Mouse (Mus musculus) cerebellum, adult 9-10 months (tissue): ENCODE results near the gene Efr3b.
A peak's percentile ranks its signal among the peaks of the same experiment; 100 is the strongest.

ENCODE experiments used
- DNase-seq: peaks from one replicate; pipeline ENCODE4 v3.0.0; 2022

The Efr3b gene

DNA sequence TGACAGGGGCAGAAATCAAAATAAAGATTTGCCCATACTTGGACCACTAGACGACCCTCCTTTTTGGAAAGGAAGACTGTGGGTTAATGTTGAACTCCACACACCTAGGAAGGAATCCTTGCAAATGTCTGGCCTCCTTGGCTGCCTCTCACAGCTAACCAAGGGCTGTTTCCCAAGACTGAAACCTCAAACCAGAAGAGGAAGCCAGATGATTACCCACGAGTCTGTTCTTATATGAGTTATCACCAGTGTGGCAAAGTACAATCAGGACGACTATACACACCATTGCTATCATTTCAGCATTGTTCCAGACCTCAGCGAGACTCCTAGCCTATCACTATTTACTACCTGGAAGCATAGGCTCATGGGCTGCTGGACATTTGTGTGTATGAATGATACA lies 9.7 kb downstream of the Efr3b start:
- no peak for DNase-seq

GRCm38 (mm10) chr12:4028516-4028915 lies 10.2 kb downstream of the Efr3b start:
- no peak for DNase-seq

DNA sequence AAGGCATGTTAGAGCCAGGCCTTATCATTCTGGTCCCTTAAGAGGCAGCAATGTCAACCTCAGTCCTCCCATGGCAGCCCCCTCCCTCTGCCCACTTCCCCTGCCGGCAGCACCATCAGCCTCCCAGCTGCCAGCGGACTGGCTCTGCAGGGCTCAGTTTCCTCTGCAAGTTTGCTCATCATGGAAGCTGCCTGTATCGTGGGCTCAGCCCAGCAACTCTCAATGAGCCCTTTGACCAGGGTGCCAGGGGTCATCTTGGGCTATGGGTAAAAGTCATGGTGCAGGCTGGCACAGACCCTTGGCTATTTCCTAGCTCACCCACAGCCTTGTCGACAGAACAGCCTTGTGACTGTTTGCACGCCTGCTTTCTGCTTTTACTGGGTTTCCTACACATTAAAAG lies 14.4 kb downstream of the Efr3b start:
- DNase-seq = no peak

GRCm38 (mm10) chr12:4023501-4023900 lies 15.2 kb downstream of the Efr3b start:
- no peak for DNase-seq

DNA sequence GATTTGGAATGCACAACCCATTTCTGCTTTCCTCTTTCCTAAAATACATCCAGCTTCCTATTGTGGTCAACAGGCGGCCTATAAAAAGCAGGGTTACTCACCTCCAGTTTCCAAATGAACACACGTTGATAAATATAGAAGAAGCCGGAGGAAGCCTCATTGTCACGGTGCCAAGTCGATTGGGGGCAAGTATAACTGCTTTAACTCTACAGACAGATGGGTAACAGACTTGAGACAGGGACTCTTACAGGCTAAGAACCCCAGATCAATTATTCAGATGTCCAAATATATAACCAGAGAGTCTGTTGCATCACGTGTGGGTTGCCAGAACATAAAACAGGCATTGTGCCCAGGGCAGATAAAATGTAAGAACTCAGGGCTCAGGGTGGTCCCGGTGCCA lies 15.9 kb downstream of the Efr3b start:
- peak; percentile 66 for DNase-seq

DNA sequence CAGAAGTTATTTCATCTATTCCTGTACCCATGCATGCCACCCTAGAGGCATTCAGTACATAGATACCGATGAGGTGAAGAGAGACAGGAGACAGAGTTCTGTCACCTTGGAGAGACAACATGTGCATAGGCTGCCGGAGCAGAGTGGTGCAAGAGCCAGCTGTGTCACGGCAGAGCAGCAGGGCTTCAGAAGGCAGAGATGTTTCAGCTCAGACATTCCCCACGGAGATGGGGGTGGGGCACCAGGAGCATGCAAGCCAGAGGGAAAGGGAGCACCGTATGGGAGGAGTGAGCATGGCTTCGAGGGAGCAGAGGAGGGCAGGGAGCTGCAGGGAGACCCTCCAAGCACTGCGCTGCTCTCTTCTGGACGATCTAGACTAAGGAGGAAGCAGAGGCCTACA lies 18.2 kb downstream of the Efr3b start:
- no peak for DNase-seq

DNA sequence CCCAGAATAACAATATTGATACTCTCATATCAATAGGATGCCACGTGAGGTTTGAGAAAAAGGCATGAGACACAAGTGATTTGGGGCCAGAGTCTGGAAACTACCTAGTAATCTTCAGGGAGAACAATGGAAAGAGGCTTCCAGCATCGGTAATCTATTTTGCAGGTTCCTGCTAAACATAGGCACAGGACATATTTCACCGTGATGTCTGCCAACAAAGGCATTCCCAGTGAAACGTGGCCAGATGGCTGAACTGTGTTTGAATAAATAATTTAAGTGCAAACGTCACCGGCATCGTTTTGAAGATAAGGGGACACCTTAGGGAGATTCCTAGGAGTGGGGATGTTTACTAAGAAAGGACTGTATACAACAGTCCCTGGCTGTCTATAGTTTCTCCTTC lies 22.4 kb downstream of the Efr3b start:
- peak; percentile 76 for DNase-seq

- DNase-seq = no peak
Observed at GRCm38 (mm10) chr12:4015741-4016140, 23.0 kb downstream of the Efr3b start.

DNA sequence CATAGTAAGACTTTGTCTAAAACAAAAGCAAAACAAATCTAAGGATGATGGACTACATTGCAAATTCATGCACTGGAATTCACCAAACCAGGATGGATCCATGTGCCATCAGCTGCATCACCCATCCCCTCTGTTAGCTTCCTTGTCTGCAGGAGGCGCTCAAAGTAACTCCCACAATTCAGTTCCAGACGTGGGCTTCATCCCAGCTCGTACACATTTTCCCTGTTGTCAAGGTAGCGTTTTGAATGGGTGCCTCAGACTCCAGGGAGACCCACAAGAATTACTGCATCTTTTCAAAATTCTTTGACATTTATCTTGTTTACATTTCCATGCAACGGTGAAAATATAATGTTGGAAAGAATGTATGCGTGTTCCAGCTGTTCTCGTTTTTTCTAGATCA lies 23.5 kb downstream of the Efr3b start:
- DNase-seq = no peak

DNA sequence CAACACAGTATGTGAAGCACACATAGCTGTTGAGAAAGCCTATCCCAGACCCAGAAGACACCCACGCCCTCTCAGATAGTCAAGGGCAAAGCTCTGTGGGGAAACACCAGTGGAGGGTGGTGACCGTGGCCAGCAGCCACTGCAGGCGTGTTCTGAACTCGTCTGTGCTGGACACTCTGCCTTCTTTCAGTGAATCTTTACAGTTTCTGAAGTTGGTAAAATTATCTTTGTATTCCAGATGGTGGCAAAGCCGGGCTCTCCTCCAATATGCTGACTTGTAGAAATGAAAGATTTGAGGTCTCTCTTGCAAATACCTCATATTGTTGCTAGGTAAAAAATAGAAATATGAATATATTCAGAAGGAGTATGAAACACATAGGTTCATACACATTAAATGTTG lies 27.0 kb downstream of the Efr3b start:
- DNase-seq = no peak

DNA sequence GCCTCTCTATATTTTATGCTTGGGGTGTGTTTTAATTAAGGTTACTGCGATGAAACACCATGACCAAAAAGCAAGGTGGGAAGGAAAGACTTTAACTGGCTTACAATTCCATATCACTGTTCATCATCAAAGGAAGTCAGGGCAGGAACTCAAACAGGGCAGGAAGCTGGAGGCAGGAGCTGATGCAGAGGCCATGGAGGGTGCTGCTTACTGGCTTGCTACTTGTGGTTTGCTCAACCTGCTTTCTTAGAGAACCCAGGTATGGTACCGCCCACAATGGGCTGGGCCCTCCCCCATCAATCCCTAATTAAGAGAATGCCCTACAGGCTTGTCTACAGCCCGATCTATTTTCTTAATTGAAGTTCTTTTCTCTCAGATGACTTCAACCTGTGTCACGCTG lies 27.4 kb downstream of the Efr3b start:
- no peak for DNase-seq

- peak; percentile 91 for DNase-seq
Observed at GRCm38 (mm10) chr12:4008731-4009130, 30.0 kb downstream of the Efr3b start.

DNA sequence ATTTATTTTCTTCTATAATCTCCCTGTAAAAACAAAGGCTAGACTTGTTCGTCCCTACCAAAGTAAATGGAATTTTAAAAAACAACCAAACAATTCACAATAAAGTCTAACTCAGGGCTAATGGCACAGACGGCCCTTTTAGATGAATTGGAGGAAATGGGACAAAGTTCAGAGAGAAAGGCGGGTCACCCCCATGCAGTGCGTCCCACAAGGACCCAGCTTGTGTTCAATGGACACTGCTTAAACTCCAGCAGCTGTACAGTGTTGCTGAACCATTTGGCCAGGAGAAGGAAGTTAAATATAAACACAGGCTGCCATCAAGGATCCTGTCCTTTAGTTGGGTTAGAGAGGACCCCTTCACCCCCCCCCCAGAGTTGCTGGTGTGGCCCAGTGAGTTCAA lies 30.9 kb downstream of the Efr3b start:
- DNase-seq = no peak

- peak; percentile 76 for DNase-seq
Observed at GRCm38 (mm10) chr12:4007181-4007580, 31.5 kb downstream of the Efr3b start.

- peak; percentile 93 for DNase-seq
Observed at GRCm38 (mm10) chr12:4006079-4006478, 32.6 kb downstream of the Efr3b start.

DNA sequence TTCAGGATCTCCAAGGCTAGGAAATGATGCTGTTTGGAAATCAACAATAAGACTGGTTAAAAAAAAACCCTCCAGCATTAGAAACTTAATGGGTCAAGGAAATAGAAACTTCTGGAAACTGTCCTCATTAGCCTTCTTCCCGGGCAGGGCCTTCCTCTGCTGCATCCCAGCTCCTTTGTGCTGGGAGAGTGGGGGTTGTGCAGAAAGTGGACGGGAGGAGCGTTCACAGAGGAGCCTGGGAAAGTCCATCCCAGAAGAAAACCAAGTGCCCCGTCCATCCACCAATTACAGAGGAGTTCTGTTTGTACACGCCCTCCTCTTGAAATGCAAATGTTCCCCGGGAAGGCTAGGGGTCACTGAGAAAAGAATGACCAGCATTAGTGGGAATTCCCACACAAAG lies 34.1 kb downstream of the Efr3b start:
- DNase-seq = no peak

DNA sequence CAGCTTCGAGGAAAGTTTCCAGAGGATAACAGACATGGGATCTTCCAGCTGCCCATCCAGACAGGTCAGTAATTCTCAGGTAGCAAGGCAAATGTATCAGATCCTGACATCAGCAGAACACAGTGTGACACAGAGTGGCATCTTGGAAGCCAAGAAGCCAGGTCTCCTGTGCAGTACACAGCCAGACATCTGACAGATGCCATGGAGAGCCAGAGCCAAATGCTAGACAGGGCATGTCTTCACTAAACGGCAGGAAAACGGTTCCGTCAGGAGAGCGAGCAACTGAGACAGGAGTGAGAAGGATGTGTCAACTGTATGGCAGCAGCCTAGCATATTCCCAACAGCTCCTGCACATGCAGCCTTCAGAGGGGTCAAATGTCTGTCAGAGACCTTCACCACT lies 38.3 kb downstream of the Efr3b start:
- no peak for DNase-seq

GRCm38 (mm10) chr12:3996749-3997148 lies 42.0 kb downstream of the Efr3b start:
- no peak for DNase-seq

GRCm38 (mm10) chr12:3991047-3991446 lies 47.7 kb downstream of the Efr3b start:
- DNase-seq = no peak

- DNase-seq = no peak
Observed at GRCm38 (mm10) chr12:3989943-3990342, 48.8 kb downstream of the Efr3b start.

GRCm38 (mm10) chr12:3984446-3984845 lies 54.3 kb downstream of the Efr3b start:
- DNase-seq = no peak

- DNase-seq = peak; percentile 92
Observed at GRCm38 (mm10) chr12:3983736-3984135, 55.0 kb downstream of the Efr3b start.

DNA sequence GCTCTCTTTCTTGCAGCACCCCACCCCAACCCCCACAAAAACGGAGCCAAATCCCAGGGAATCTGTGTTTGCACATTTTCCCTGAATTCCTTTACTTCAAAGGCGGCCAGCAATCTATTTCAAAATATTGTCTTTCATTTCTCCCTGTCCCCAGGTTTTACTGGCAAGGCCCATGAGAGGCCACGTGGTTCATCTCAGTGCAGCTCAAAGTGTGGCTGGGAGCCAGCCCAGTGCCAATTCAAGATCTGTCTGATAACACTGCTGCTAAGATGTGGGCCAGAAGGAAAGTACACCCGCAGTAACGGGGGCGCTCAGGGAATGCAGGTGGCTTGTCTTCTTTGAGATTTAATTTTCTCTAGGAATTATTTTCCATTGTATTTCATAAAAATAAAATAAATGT lies 56.5 kb downstream of the Efr3b start:
- DNase-seq = peak; percentile 86

- peak; percentile 86 for DNase-seq
Observed at GRCm38 (mm10) chr12:3981350-3982131, 57.2 kb downstream of the Efr3b start.

DNA sequence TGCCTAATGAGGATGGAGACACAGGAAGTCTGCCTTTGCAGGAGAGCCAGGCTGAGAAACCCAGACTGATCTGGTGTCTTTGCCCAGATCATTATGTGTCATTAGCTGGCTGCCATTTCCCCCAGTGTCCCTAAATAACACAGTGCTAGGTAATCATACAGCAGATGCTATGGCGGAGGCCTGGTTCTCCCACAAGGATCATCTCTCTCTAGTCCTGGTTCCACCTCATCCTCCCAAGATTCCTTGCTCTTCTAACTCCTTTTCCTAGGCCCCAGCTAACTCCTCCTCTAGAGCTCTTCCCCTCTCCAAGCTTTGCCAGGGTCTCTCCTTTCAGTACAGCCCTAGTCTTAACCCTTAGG lies 57.7 kb downstream of the Efr3b start:
- peak; percentile 53 for DNase-seq
